Mouse (Mus musculus) embryonic stem cell, embryonic (primary cell): ENCODE measurements around the gene 4930563M21Rik.
"Not testable (repeated sequence)": the region's sequence is repeated elsewhere in the genome, so short reads cannot be mapped to it uniquely, and the experiment has no call there.

Experiments used
- CTCF ChIA-PET, 4 experiments: fragments of 300-600 bp in 2 of 4; fragments of 350-600 bp in 2 of 4; sonication (Branson Sonifier 250); formaldehyde crosslinking; loops; one replicate each; lab custom pipeline; 2022; ENCODE audit warnings: inconsistent platforms in 2 of 4; lab: Charles Lee
- POLR2A ChIA-PET, 4 experiments: fragments of 300-600 bp in 2 of 4; fragments of 350-600 bp in 2 of 4; sonication (Branson Sonifier 250); formaldehyde crosslinking; loops; one replicate each; lab custom pipeline; 2022; ENCODE audit warnings: antibody characterized with exemption in 4 of 4, inconsistent platforms in 1 of 4; lab: Charles Lee

The 4930563M21Rik gene

DNA sequence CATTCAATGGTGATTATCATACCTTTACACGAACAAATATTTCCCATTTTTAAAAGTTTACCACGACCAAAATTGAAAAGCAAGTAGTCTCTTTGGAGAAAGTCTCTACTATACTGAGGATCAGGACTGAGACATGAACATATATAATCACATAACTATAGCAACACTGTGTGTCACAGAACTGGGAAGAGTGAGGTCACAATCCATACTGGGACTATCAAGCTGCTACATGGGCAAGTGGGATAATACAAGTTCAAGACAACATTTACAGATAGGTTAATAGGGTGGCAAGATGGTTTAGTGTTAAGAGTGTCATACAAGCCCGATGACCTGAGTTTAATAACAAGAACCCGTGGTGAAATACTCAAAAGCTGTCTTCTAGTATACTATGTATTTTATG, at the start of gene 4930563M21Rik:
4930563M21Rik (minus strand) TSS at position 101 of the 400 bp plus-strand sequence.
- ChIA-PET CTCF (interaction anchor here in 1 of 4 experiments (0.8 kb wide), 1 partner anchor 32 kb away, joined by 3 read pairs; no protein-coding TSS in a partner anchor), POLR2A (no interaction called here)

DNA sequence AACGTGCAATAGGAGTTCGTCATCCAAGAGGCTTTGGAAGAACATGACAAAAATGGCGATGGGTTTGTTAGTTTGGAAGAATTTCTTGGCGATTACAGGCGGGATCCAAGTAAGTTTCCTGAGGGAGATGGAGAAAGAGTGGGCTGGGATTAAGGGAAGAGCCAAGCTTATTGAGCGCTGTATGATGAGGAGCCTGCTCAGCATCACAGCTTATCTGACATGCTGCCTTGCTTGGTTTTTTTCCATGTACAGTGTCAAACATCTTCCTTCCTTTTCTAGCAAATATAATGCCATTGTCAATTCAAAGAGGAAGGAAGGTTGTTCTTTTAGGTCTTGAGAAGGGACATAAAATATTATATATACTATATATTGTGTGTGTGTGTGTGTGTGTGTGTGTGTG, 45.8 kb upstream of the 4930563M21Rik start:
- ChIA-PET POLR2A (interaction anchor here in 3 of 4 experiments (0.5 to 3.3 kb wide), 4 partner anchors 13 to 654 kb away, joined by 3 to 16 read pairs (median 7); no protein-coding TSS in a partner anchor), CTCF (no interaction called here)

DNA sequence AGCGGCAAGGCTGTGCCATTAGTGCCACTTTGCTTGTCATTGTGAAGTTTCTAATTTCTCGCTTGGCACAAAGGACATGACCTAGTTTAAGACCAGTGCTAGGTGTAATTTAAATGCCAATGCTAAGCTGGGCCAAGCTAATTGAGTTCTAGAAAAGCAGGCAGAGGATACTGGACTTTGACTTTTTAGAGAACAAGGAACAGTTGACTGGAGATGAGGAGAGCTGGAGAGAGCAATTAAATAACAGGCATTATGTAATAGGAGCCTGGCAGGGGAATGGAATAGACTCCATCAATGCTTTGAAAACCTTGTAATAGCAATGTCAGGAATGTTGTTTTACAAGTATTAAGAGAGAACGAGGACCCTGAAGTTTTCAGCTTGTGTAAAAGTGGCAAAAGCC, 43.4 kb upstream of the 4930563M21Rik start:
- CTCF ChIA-PET, result interaction anchor here in 3 of 4 experiments (0.6 to 1.4 kb wide), 3 partner anchors 21 to 1024 kb away, joined by 3 to 6 read pairs (median 4); no protein-coding TSS in a partner anchor
- POLR2A ChIA-PET, result interaction anchor here in 3 of 4 experiments (0.7 to 3.8 kb wide), 9 partner anchors 11 to 115 kb away, joined by 3 to 31 read pairs (median 4); partner anchors contain the start of genes Rcn2 (in 2 of the 3) and Scaper (in 1 of the 3)

DNA sequence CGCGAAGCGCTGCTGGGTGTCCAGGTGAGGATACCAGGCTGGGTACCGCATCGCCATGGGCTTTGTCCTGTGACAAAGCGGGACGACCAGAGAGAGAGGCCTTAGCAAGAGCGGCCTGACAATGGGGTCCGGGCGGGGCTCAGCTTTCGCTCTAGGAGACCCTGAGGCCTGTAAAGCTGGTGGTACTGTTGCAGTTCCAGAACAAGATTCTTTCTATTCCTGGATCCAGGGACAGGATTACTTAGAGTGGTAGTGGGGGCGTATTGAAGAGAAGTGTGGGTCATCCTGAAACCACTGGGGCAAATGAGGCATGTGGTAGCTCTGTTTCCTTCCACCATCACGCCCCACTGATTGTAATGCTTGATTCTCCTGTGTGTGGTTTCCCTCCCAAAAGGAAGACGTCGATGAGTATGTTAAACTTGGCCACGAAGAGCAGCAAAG, 31.9 kb upstream of the 4930563M21Rik start:
- ChIA-PET POLR2A (interaction anchor here (0.6 to 5.8 kb wide), 34 partner anchors 8 to 651 kb away, joined by 3 to 47 read pairs (median 5); partner anchors contain the start of genes Pstpip1 (in 2 of the 4), Etfa (in 1 of the 4) and Scaper (in 1 of the 4)), CTCF (no interaction called here)

DNA sequence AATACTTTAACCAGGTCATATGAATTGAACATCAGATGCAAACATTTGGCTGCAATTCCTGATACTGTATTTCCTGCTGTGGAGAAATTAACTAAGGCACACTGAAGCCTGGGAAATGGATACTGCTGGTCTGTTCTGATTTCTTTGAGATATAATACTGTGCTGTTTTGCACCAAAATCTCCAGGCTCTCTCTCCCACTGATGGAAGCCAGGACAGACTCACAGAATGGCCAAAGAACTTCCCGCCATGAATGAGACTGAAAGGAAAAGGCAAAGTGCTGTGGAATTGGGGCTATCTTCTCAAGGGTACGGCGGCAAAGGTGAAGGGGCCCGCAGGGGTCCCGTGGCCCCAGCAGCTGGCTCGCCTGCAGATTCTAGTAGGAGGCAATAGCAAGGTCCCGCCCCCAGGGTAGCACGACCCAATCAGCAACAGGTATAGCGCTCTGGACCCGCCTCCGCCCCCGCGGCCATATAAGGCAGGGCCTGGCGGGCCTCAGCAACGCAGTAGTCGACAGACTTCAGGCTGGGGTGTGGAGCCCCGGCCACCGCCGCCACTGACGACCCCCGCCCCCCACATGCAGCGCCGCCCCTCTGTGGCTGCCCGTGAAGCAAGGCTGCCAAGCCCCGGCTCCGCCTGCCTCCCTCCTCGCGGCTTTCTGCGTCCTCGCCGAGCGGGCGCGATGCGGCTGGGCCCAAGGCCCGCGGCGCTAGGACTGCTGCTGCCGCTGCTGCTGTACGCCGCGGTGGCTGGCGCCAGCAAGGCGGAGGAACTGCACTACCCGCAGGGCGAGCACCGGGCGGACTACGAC, 31.2 kb upstream of the 4930563M21Rik start, which contains the start of gene Rcn2:
Rcn2 (plus strand) TSS at position 474 of the 809 bp plus-strand sequence.
- CTCF ChIA-PET, result interaction anchor here in 1 of 4 experiments (0.7 kb wide), 1 partner anchor 33 kb away, joined by 4 read pairs; no protein-coding TSS in a partner anchor
- POLR2A ChIA-PET, result interaction anchor here (0.6 to 5.8 kb wide), 42 partner anchors 9 to 1781 kb away, joined by 3 to 47 read pairs (median 5); partner anchors contain the start of genes Scaper (in 2 of the 4), Etfa (in 1 of the 4), Hmg20a (in 1 of the 4) and Peak1 (in 1 of the 4)

DNA sequence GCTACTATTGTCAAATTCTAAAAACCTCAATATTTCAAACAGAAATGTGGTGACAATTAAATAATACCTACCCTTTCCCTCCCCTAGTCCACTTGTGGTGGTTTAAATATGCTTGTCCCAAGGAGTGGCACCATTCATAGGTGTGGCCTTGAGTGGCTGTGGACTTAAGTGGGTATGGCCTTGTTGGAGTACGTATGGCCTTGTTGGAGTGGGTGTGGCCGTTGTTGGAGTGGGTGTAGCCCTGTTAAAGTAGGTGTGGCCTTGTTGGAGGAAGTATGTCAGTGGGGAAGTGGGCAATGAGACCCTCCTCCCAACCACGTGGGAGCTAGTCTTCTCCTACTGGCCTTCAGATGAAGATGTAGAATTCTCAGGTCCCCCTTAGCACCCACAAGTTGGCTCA, 21.9 kb upstream of the 4930563M21Rik start:
- POLR2A ChIA-PET, result interaction anchor here in 2 of 4 experiments (1.0 to 1.2 kb wide), 2 partner anchors 10 to 95 kb away, joined by 3 to 4 read pairs; partner anchors contain the start of gene Scaper (in 1 of the 2)
- CTCF ChIA-PET, result no interaction called here

DNA sequence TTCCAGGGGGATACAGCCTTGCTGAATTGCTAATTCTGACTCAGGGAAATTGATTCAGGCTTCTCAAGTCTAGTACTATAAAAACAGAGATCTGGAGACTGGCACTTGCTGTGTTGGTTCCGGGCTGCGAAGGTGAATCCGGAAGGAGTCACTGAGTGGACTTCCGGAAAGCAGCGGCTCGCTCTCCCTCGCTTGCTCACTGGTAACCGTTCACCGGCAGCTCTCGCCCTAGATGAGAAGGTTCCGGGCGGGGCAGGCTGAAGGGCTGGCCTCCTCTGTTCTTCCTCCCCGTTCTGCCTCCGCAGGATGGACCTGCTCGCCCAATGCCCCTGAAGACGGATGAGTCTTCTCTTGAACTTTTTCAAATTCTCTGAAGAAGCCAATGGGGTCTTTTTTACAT, 16.9 kb upstream of the 4930563M21Rik start:
- ChIA-PET CTCF (interaction anchor here in 1 of 4 experiments (0.6 kb wide), 1 partner anchor 96 kb away, joined by 3 read pairs; no protein-coding TSS in a partner anchor), POLR2A (no interaction called here)

DNA sequence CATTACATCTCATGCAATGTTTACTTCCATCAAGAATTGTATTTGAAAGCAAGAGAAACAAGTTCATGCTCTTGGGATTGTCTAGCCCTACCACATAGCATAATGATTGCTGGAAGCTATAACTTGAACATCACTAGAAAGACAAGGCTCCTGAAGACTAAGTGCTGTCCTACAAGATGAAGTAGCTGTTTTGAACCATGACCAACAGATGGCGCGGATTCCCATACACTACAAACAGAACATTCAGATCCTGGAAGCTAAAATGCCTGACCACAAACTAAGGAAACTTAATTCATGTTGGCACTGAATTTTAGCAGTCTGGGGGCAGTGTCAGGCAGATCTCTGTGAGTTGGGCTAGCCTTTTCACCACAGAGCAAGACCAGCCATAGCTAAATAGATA, 14.4 kb upstream of the 4930563M21Rik start:
- ChIA-PET CTCF (interaction anchor here (0.5 to 1.4 kb wide), 9 partner anchors 77 to 612 kb away, joined by 3 to 6 read pairs (median 3); no protein-coding TSS in a partner anchor), POLR2A (interaction anchor here in 1 of 4 experiments (0.7 to 1.0 kb wide), 4 partner anchors 17 to 67 kb away, joined by 3 to 4 read pairs (median 4); partner anchors contain the start of gene Rcn2)

DNA sequence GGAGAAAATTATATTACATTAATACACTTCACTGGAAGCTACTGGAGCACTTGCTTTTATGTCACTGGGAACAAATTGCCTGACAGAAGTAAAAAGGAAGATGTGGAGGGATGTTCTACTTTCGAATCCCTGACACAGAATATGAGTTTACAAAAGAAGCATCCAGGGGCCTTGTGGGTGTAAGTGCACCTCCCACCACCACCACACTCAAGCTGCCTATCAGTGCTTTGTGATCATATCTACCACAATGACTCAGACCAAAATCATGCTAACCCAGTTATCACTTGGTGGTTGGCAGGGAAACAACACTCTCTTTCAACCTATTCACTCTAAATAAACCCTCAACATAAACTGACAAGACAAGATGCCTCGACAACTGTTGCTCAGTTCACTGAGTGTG, 5.7 kb downstream of the 4930563M21Rik start:
- POLR2A ChIA-PET, CTCF ChIA-PET: not testable (repeated sequence)

DNA sequence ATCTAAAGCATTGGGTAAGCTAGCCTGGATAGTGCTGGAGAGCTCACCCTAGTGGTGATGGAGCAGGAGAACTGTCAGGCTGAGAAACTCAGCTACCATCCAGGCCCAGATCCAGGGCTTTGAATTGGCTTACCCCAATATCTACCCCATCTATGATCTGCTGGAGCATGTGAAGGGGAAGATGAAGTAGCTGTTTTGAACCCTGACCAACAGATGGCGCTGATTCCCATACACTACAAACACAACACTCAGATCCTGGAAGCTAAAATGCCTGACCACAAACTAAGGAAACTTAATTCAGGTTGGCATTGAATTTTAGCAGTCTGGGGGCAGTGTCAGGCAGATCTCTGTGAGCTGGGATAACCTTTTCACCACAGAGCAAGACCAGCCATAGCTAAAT, 63.5 kb downstream of the 4930563M21Rik start:
- ChIA-PET POLR2A (interaction anchor here in 3 of 4 experiments (0.6 to 2.6 kb wide), 6 partner anchors 9 to 435 kb away, joined by 3 to 25 read pairs (median 6); partner anchors contain the start of genes Scaper (in 3 of the 3) and Etfa (in 1 of the 3)), CTCF (interaction anchor here (0.6 to 2.3 kb wide), 16 partner anchors 9 to 265 kb away, joined by 3 to 20 read pairs (median 3); partner anchors contain the start of gene Scaper (in 4 of the 4))

DNA sequence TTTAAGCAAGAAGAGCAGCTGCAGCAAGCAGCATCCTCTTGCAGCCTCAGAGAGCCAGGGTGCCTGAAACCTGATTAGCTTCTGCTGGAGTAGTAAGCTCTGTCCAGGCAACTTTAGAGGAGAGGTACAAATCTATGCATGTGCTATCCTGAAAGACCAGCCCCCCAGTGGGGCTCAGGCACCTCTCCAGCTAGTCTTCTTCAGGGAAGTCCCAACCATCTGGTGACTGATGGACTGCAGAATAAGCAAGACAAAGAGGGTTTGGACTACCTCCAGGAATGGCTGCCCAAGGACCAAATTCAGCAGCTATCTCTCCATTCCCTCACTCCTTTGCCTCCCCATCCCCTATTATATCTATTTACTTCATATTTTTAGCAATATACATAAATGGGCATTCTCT, 69.0 kb downstream of the 4930563M21Rik start:
- ChIA-PET CTCF (no interaction called here), POLR2A (interaction anchor here in 1 of 4 experiments (0.6 kb wide), 1 partner anchor 255 kb away, joined by 3 read pairs; no protein-coding TSS in a partner anchor)

DNA sequence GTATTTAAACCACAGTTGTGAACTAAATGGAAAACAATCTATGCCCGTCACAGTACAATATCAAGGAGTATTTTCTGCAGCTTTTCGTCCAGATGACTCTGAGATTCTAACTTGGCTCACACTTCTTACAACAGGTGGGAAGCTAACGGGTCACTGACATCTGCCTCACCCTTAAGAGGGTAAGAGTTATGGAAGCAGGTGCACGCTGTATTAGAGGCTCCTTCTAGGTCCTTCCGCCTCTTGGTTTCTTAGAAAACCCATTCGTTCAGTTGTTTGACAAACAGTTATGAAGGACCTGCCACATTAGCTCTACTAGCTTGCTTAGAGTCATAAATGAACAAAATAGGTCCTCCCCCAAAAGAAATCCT, 71.7 kb downstream of the 4930563M21Rik start:
- ChIA-PET POLR2A (interaction anchor here (0.7 to 2.6 kb wide), 40 partner anchors 8 to 892 kb away, joined by 3 to 25 read pairs (median 4); partner anchors contain the start of genes Etfa (in 2 of the 4), Rcn2 (in 2 of the 4), Hmg20a (in 1 of the 4) and Peak1 (in 1 of the 4)), CTCF (interaction anchor here (0.5 to 2.1 kb wide), 12 partner anchors 8 to 909 kb away, joined by 3 to 20 read pairs (median 4); partner anchors contain the start of gene Hmg20a (in 1 of the 4))

DNA sequence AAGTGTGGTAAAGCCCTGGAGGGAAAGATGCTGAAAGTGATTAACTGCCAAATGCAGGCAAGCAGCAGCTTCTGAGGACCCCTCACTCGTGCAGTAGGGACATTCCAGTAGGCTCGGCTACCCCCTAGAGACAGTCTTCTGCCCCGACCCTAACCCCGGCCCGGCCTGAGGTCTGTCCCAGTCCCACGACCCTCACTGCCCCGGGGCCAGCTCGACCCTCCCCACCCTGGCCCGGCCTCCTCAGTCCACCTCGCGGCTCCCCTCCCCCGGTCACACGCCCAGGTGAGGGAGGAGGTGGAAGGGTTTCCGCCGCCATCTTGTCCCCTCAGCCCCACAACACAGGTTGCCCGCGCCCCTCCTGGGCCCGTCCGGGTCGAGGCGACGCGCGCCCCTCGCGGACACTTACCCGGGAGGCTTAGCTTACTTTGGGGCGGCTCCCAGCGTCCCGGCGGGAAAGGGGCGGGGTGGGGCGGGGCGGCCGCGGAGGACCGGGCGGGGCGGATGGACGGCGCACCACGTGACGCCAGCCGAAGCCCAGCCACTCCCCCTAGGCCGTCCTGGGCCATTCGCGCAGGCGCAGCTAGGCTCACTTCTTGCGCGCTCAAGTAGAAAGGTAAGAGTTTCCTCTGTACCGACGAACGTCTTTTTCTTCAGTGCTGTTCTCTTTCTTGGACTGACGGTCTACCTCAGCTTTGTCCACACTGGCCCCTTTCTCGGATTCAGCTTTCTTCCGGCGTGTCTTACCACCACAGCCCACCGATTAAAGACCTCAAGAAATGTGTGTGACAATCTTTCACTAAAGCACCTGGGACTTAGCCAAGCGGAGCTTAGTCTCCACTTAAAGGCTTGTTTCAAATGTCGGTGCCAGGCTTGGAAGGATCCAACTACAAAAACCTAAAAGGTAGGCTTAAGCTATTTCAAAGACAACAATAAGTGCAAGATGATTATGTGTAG, 72.4 kb downstream of the 4930563M21Rik start, which contains the start of gene Scaper:
Scaper (minus strand) TSS at position 456 of the 954 bp plus-strand sequence.
- ChIA-PET CTCF (interaction anchor here (0.5 to 2.1 kb wide), 23 partner anchors 9 to 1136 kb away, joined by 3 to 20 read pairs (median 4); partner anchors contain the start of gene Hmg20a (in 1 of the 4)), POLR2A (interaction anchor here (0.5 to 2.6 kb wide), 67 partner anchors 8 to 1556 kb away, joined by 3 to 25 read pairs (median 3); partner anchors contain the start of genes Etfa (in 2 of the 4), Rcn2 (in 2 of the 4), Hmg20a (in 1 of the 4) and Peak1 (in 1 of the 4))

DNA sequence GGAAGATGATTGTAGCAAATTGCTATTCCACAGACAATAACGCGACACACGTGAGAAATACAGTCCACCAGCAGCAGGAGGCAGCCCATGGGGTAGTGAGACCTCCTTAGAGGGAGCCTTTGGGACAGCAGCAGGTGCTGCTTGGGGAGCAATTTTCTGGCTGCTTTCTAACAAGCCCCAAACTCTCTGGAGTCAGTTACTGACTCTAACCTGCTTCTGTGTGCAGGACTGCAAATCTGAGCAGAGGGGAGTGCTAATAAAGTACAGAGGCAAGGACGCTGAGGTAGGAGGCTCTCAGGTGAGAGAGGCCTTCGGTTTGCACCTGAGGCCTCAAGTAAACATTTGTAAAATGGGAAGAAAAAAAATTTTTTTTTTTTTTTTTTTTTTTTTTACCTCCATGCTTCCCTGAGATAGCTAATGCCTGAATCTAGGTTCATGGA, 73.1 kb downstream of the 4930563M21Rik start:
- CTCF ChIA-PET, result interaction anchor here (0.6 to 2.1 kb wide), 14 partner anchors 9 to 1136 kb away, joined by 3 to 20 read pairs (median 4); no protein-coding TSS in a partner anchor
- POLR2A ChIA-PET, result interaction anchor here (0.5 to 2.6 kb wide), 44 partner anchors 9 to 1555 kb away, joined by 3 to 25 read pairs (median 4); partner anchors contain the start of genes Etfa (in 2 of the 4), Rcn2 (in 2 of the 4), Hmg20a (in 1 of the 4) and Peak1 (in 1 of the 4)

DNA sequence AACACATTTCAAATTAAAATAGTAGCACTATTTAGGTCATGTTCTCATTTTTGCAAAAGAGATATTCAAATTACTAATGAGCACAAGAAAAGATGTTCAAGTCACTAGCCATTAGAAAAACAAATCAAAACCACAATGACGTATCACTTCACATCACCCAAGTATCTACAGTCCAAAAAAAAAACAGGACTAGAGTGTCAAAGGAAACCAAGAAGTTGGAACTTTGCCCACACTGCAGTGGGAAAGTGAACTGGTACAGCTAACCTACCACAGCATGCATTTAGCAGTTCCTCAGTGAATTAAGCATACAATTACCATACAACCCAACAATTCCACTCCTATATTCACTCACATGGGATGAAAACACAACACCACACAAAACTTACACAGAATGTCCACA, 77.9 kb downstream of the 4930563M21Rik start:
- CTCF ChIA-PET, result no interaction called here

DNA sequence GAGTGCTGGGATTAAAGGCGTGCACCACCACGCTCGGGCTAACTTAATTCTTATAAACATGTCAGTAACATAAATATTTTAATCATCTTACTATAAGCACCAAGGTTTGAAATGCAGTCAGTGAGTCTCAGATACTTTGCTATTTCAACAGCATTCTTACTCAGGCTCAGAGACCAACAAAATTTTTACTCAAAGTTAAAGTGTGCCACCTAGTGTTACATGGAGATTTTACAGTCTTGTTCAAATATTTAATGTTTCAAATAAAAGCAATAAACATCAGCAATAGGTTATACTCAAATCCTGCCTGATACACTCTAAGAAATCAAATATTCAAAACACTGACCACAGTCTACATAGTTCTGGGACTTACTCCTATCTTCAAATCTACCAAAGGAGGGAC, 91.8 kb downstream of the 4930563M21Rik start:
- POLR2A ChIA-PET, result interaction anchor here in 2 of 4 experiments (1.0 to 4.5 kb wide), 3 partner anchors 16 to 20 kb away, joined by 3 to 16 read pairs (median 3); partner anchors contain the start of gene Scaper (in 2 of the 2)
- CTCF ChIA-PET, result interaction anchor here in 3 of 4 experiments (0.6 to 0.9 kb wide), 7 partner anchors 19 to 383 kb away, joined by 3 to 6 read pairs (median 3); partner anchors contain the start of gene Scaper (in 1 of the 3)

More for the DNA sequence above, 77.9 kb downstream of the 4930563M21Rik start:
- POLR2A ChIA-PET, result no interaction called here
